In the genomic region with DNA sequence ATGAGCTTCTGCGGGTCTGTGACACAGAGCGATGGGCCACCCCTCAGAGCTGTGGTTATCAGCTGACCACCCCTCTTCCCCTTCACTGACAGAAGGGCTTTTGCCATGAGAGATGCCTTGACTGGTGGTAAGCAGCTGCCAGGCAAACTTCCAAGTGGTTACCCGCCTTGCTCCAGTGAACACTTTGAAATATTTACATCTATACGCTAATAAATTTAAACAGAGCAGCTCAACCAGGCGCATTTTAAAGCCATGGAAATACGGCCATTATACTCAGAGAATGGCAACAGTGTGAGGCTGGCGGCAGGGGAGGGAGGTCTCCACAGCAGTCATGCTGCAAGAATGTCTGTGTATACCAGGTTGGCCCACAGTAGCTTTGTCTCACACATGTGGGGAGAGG, we compare ENCODE assay signal across 14 mouse cellular contexts. TPM values are rescaled to one million over a fixed set of nuclear protein-coding genes. Genes with fewer than 3 reads are reported as not detected.
DNase-seq lines count a peak whose midpoint lies in the region; ATAC-seq and TF ChIP-seq lines count a peak whose summit lies in the region.
"Had no signal": no experiment of that assay in that cellular context is flagged by ENCODE, and none has a peak within 500 bp of the region (broad histone marks: within the 10 kb centered on the region; RNA-seq: fewer than 3 reads in every experiment).

No protein-coding gene starts in this region.

- no peak for TF ChIP-seq CTCF in forebrain, postnatal 0 days (IDR thresholded peaks at IDR 0.05; ENCODE audit: low read depth)

- no peaks in the 10 kb centered on the region for H3K4me1 ChIP-seq in forebrain, embryonic 11.5 days (replicated peaks; ENCODE audit: control insufficient read depth, insufficient read depth, low read length)
- no peaks in the 10 kb centered on the region for H3K4me1 ChIP-seq in forebrain, postnatal 0 days (ENCODE audit: insufficient read depth)
- H3K4me1 ChIP-seq in midbrain, embryonic 11.5 days (ENCODE audit: control insufficient read depth, insufficient read depth, low read length): peaks cover 3% of the 10 kb centered on the region; the same call in 1 of the 2 replicates
- peaks cover 16% of the 10 kb centered on the region for H3K4me1 ChIP-seq in midbrain, embryonic 10.5 days
- no peaks in the 10 kb centered on the region for H3K4me1 ChIP-seq in hindbrain, embryonic 16.5 days (ENCODE audit: control insufficient read depth, insufficient read depth, low read depth, low read length)
- peaks cover 15% of the 10 kb centered on the region for H3K4me1 ChIP-seq in neural tube, embryonic 13.5 days (replicated peaks)
- H3K4me1 ChIP-seq: heart, embryonic 10.5 days had no signal

- DNase-seq in forebrain, embryonic 11.5 days (ENCODE audit: low spot score): no peak
- DNase-seq in forebrain, postnatal 0 days: no peak
- DNase-seq in midbrain, embryonic 11.5 days (ENCODE audit: low spot score, missing footprints): peak; percentile 74
- no peak for DNase-seq in midbrain, embryonic 10.5 days (ENCODE audit: low spot score)
- DNase-seq in cerebellum, postnatal 25 days: no peak
- no peak for DNase-seq in gastrocnemius, postnatal 10 days
- DNase-seq: cerebellum, postnatal 14 days; gastrocnemius, adult 2 months; heart, postnatal 4 days; liver, postnatal 0 days had no signal

- WGBS in forebrain, embryonic 11.5 days: 65% methylated on average over 7 of the region's 7 CpGs
- 34% methylated on average over 7 of the region's 7 CpGs for WGBS in forebrain, postnatal 0 days
- 78% methylated on average over 7 of the region's 7 CpGs for WGBS in midbrain, embryonic 11.5 days
- WGBS in midbrain, embryonic 10.5 days: 76% methylated on average over 7 of the region's 7 CpGs
- whole genome bisulfite sequencing in hindbrain, embryonic 16.5 days: 35% methylated on average over 7 of the region's 7 CpGs
- 18% methylated on average over 7 of the region's 7 CpGs for WGBS in neural tube, embryonic 13.5 days

- H3K36me3 ChIP-seq in forebrain, embryonic 11.5 days (ENCODE audit: control insufficient read depth, insufficient read depth, low read length): no peaks in the 10 kb centered on the region
- H3K36me3 ChIP-seq in forebrain, postnatal 0 days (ENCODE audit: insufficient read depth): no peaks in the 10 kb centered on the region
- H3K36me3 ChIP-seq in midbrain, embryonic 11.5 days (ENCODE audit: control insufficient read depth, insufficient read depth, low read length): no peaks in the 10 kb centered on the region
- H3K36me3 ChIP-seq in midbrain, embryonic 10.5 days: no peaks in the 10 kb centered on the region
- no peaks in the 10 kb centered on the region for H3K36me3 ChIP-seq in hindbrain, embryonic 16.5 days (ENCODE audit: control insufficient read depth, insufficient read depth, low read length)
- no peaks in the 10 kb centered on the region for H3K36me3 ChIP-seq in neural tube, embryonic 13.5 days
- H3K36me3 ChIP-seq: G1E; heart, embryonic 10.5 days had no signal

- H3K9ac ChIP-seq in forebrain, embryonic 11.5 days (ENCODE audit: low read length): no peak overlapping the region
- H3K9ac ChIP-seq in forebrain, postnatal 0 days: no peak overlapping the region
- H3K9ac ChIP-seq in midbrain, embryonic 11.5 days (ENCODE audit: low read length): no peak overlapping the region
- H3K9ac ChIP-seq in hindbrain, embryonic 16.5 days (ENCODE audit: low read depth, low read length): no peak overlapping the region
- H3K9ac ChIP-seq in neural tube, embryonic 13.5 days: no peak overlapping the region
- H3K9ac ChIP-seq: liver, postnatal 0 days had no signal

- H3K27ac ChIP-seq in forebrain, embryonic 11.5 days (ENCODE audit: low read depth, low read length): no peak overlapping the region
- no peak overlapping the region for H3K27ac ChIP-seq in forebrain, postnatal 0 days (ENCODE audit: low read depth, low read length)
- H3K27ac ChIP-seq in midbrain, embryonic 11.5 days (ENCODE audit: low read depth, low read length): no peak overlapping the region
- H3K27ac ChIP-seq in midbrain, embryonic 10.5 days (replicated peaks): no peak overlapping the region
- no peak overlapping the region for H3K27ac ChIP-seq in hindbrain, embryonic 16.5 days (ENCODE audit: low read depth, low read length)
- H3K27ac ChIP-seq in neural tube, embryonic 13.5 days (replicated peaks): 0 out of 2 replicates have a peak overlapping the region, but pooled peaks have one; percentile 0
- H3K27ac ChIP-seq: gastrocnemius, adult 2 months; heart, embryonic 10.5 days had no signal

- ATAC-seq in forebrain, embryonic 11.5 days (replicated peaks; ENCODE audit: low FRiP score): peak; percentile 51; the same call in 1 of the 2 replicates
- ATAC-seq in forebrain, postnatal 0 days: no peak
- peak; percentile 57; the same call in 1 of the 2 replicates for ATAC-seq in midbrain, embryonic 11.5 days (ENCODE audit: low FRiP score)
- ATAC-seq in hindbrain, embryonic 16.5 days: peak; percentile 68; the same call in 1 of the 2 replicates
- ATAC-seq in neural tube, embryonic 13.5 days (ENCODE audit: low read depth): peak; percentile 92
- ATAC-seq: liver, postnatal 0 days had no signal

- no peaks in the 10 kb centered on the region for H3K9me3 ChIP-seq in forebrain, embryonic 11.5 days (ENCODE audit: control insufficient read depth, low read length)
- H3K9me3 ChIP-seq in forebrain, postnatal 0 days (ENCODE audit: low read length): no peaks in the 10 kb centered on the region
- no peaks in the 10 kb centered on the region for H3K9me3 ChIP-seq in midbrain, embryonic 11.5 days (ENCODE audit: control insufficient read depth, low read length)
- no peaks in the 10 kb centered on the region for H3K9me3 ChIP-seq in midbrain, embryonic 10.5 days (replicated peaks)
- no peaks in the 10 kb centered on the region for H3K9me3 ChIP-seq in hindbrain, embryonic 16.5 days (ENCODE audit: control insufficient read depth, low read length)
- H3K9me3 ChIP-seq in neural tube, embryonic 13.5 days: no peaks in the 10 kb centered on the region
- H3K9me3 ChIP-seq: heart, embryonic 10.5 days had no signal

- H3K4me2 ChIP-seq in forebrain, embryonic 11.5 days (ENCODE audit: low read depth, low read length, severe bottlenecking): no peak overlapping the region
- H3K4me2 ChIP-seq in forebrain, postnatal 0 days (ENCODE audit: low read depth): no peak overlapping the region
- H3K4me2 ChIP-seq in midbrain, embryonic 11.5 days: no peak overlapping the region
- no peak overlapping the region for H3K4me2 ChIP-seq in hindbrain, embryonic 16.5 days (ENCODE audit: low read length)
- no peak overlapping the region for H3K4me2 ChIP-seq in neural tube, embryonic 13.5 days

- H3K4me3 ChIP-seq in forebrain, embryonic 11.5 days (ENCODE audit: low read depth, low read length): no peak overlapping the region
- no peak overlapping the region for H3K4me3 ChIP-seq in forebrain, postnatal 0 days (ENCODE audit: low read depth, low read length)
- no peak overlapping the region for H3K4me3 ChIP-seq in midbrain, embryonic 11.5 days (ENCODE audit: low read depth, low read length)
- no peak overlapping the region for H3K4me3 ChIP-seq in midbrain, embryonic 10.5 days
- H3K4me3 ChIP-seq in hindbrain, embryonic 16.5 days (ENCODE audit: low read length): no peak overlapping the region
- H3K4me3 ChIP-seq in neural tube, embryonic 13.5 days: no peak overlapping the region
- H3K4me3 ChIP-seq: gastrocnemius, adult 2 months; heart, embryonic 10.5 days had no signal

- no peaks in the 10 kb centered on the region for H3K27me3 ChIP-seq in forebrain, embryonic 11.5 days (ENCODE audit: control insufficient read depth, insufficient read depth, low read length)
- H3K27me3 ChIP-seq in forebrain, postnatal 0 days (ENCODE audit: insufficient read depth, low read length): no peaks in the 10 kb centered on the region
- H3K27me3 ChIP-seq in midbrain, embryonic 11.5 days (ENCODE audit: control insufficient read depth, insufficient read depth, low read length): no peaks in the 10 kb centered on the region
- H3K27me3 ChIP-seq in midbrain, embryonic 10.5 days (ENCODE audit: low read depth, poor library complexity, severe bottlenecking): no peaks in the 10 kb centered on the region
- no peaks in the 10 kb centered on the region for H3K27me3 ChIP-seq in hindbrain, embryonic 16.5 days (replicated peaks; ENCODE audit: control insufficient read depth, insufficient read depth, low read length)
- peaks cover 18% of the 10 kb centered on the region for H3K27me3 ChIP-seq in neural tube, embryonic 13.5 days

RNA-seq across cellular contexts. Expression of gene Lrig3, which starts 53.8 kb away (rescaled TPM):
- 10.9 and 11.2 TPM in 2 replicates for polyA plus RNA-seq in forebrain, embryonic 11.5 days (2014; fragmentation: Nextera tagmentation; extraction: Ambion mirVana)
- 2.8 and 5.2 TPM in 2 replicates for total RNA-seq in forebrain, postnatal 0 days (2014; rRNA removed)
- polyA plus RNA-seq in forebrain, postnatal 0 days (2015; fragmentation: Nextera tagmentation; extraction: Ambion mirVana): 1.6 and 1.7 TPM in 2 replicates
- polyA plus RNA-seq in midbrain, embryonic 11.5 days (2014; fragmentation: Nextera tagmentation; extraction: Ambion mirVana): 9.2 and 9.5 TPM in 2 replicates
- 9.8 and 11.1 TPM in 2 replicates for polyA plus RNA-seq in midbrain, embryonic 10.5 days (2016; fragmentation: Nextera tagmentation; extraction: Ambion mirVana)
- polyA plus RNA-seq in hindbrain, embryonic 16.5 days (2015; fragmentation: Nextera tagmentation; extraction: Ambion mirVana): 3.3 and 3.7 TPM in 2 replicates
- polyA plus RNA-seq in neural tube, embryonic 13.5 days (2015; fragmentation: Nextera tagmentation; extraction: Ambion mirVana): 6.0 and 7.2 TPM in 2 replicates
- 10 to 100 TPM in 1 of 2 experiments, 1 to 10 TPM in 1; 8.3 to 11.2 TPM for total RNA-seq in gastrocnemius, postnatal 10 days (2021)
- polyA plus RNA-seq: G1E had no signal
